Mouse (Mus musculus): Measurements from ENCODE around the gene Prkar2a.

The Prkar2a gene

GRCm38 (mm10) chr9:108752142-108752920 is 63.2 kb downstream of the Prkar2a start:
- DNase-seq (ENCODE audit: low read depth, low spot score), result peak; percentile 54

GRCm38 (mm10) chr9:108753326-108753725 is 64.2 kb downstream of the Prkar2a start:
- peak; percentile 92 for DNase-seq (ENCODE audit: low read depth, low spot score)

GRCm38 (mm10) chr9:108753976-108754375 is 64.9 kb downstream of the Prkar2a start:
- DNase-seq (ENCODE audit: low read depth, low spot score), result no peak

DNA sequence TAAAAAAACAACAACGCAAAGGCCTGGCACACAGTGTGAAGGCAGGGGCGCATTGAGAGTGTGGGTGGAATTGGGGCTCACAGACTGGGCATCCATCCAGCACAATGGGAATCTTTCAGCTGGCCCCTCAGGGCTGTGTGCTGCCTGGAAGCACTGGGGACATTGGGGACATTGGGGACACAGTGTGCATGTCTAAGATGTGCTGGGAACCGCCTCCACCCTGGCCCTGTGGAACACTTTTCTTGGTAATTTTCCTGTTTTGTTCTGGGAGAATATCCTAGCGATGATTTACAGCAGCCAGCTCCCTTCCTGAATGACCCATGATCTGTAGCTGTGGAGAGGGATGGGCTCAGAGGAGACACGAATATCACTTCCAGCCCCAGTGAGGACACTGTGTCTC is 65.3 kb downstream of the Prkar2a start:
- DNase-seq (ENCODE audit: low read depth, low spot score), result no peak

DNA sequence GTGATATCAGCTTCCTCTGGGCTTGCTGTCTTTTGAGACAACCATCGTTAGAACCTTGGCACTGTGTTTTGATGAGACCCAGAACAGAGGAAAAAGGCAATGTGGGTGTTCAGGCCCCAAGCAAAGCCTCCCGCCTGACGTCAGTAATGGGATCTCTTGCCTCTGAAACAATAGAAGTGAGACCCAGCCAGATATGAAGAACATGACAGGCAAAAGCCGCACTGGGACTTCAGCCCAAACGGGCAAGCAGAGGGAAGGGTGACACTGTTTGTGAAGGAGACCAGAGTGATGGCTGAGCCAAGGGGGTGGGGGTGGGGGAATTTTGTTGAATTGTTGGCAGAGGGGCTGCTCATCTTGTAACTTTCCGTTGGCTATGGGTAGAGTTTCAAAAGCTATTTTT is 68.3 kb downstream of the Prkar2a start:
- no peak for DNase-seq (ENCODE audit: low read depth, low spot score)

GRCm38 (mm10) chr9:108759121-108759520 is 70.0 kb downstream of the Prkar2a start:
- peak; percentile 51 for DNase-seq (ENCODE audit: low read depth, low spot score)

GRCm38 (mm10) chr9:108759805-108760204 is 70.7 kb downstream of the Prkar2a start:
- peak; percentile 96 for DNase-seq (ENCODE audit: low read depth, low spot score)

DNA sequence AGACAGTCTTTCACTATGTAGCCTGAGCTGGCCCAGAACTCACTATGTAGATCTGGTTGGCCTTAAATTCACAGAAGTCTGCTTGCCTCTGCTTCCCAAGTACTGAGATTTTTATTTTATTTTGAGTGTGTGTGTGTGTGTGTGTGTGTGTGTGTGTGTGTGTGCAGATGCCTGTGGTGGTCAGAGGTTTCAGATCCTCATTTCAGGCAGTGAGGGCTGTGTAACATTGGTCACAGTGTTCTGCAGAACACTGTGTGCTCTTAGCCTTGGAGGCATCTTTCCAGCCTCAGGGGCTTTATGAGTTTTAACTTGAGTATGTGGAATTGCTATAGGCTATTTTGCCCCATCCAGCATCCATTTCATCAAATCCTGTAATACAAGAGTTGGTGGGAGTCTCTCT is 72.4 kb downstream of the Prkar2a start:
- no peak for DNase-seq (ENCODE audit: low read depth, low spot score)

GRCm38 (mm10) chr9:108764971-108765370 is 75.9 kb downstream of the Prkar2a start:
- no peak for DNase-seq (ENCODE audit: low read depth, low spot score)

GRCm38 (mm10) chr9:108776614-108777013 is 87.5 kb downstream of the Prkar2a start:
- DNase-seq (ENCODE audit: low read depth, low spot score), result no peak

DNA sequence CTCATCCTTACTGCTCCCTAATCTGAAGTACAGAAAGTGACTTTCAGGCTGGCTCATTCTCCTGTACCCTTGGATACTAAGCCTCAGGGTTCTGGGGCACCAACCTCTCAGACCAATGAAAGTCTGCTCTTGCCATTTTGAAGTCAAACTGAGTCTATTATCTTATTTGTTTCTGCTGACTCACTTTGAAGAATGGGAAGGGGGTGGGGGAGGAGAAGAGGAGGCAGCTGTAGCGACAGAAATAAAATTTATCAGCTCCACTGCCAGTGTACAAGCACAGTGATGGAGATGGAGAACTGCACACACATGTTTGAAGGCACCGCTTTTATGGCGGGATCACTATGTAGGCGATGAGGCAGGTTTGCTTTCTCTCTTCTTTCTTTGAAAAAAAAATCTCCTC is 88.2 kb downstream of the Prkar2a start:
- no peak for DNase-seq (ENCODE audit: low read depth, low spot score)

DNA sequence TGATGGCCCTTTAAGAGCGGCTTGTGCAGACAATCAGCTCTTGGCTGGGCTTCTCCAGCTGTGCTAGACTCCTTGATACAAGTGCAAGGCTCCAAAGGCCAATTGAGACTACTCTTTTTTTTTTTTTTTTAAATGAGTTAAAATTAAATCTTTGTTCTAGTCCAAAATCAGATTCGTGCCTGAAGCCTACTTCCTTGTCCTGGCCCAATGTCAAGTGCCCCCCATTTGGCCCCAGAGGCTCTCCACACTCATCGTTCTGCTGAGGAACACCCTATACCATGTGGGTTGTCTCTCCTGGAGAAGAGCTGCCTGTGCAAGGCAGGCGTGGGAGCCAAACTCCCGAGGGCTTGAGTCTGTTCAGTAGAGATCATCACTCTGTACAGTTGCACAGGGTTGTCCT is 91.8 kb downstream of the Prkar2a start:
- no peak for DNase-seq (ENCODE audit: low read depth, low spot score)

DNA sequence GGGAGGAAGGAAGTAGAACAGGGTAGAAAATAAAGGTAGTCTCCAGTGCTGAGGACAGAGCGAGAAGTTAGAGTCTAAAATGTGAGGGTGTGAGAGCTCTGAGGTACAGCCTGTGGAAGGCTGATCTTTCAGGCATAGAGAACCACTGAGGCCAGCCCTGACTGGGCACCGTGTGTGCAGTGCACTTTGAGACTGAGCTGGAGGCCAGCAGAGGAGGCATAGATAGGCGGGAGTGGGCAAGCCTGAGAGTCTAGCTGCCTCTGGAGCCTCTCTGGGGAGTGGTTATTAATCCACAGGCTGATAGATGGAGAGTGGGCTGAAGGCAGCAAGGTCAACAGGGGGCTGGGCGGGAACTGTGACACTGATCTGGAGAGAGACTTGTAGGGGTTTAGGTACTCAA is 92.8 kb downstream of the Prkar2a start:
- no peak for DNase-seq (ENCODE audit: low read depth, low spot score)

DNA sequence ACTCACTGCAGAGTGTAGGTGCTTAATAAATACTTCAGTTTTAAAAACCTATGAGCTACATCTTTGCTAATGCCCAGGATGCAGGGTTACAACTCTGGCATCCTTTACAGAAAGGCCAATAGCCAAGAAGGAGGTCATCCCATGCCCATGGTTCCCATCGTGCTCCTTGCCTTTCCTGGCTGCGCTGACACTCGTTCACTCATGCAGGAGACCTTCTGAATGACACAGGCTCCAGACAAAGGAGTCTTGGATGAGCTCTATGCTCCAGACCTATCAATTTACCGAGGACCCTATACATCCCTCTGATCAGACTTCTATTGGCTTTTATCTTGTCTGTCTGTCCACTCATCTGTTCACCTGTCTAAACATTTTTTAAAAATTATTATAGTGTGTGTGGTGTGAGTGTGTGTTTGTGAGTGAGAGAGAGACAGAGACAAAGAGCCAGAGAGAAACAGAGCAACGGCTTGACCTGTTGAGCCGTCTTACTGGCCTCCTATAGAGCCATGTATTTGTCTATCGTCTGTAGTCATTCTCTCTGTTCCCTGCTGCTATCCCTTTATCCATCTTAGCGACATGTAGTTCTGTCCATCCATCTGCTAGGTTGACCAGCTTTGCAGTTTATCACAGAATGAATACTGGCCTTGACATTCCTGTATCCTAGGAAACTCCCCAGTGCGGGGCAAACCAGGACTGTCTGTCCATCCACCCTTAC is 93.9 kb downstream of the Prkar2a start:
- DNase-seq (ENCODE audit: low read depth, low spot score), result no peak

DNA sequence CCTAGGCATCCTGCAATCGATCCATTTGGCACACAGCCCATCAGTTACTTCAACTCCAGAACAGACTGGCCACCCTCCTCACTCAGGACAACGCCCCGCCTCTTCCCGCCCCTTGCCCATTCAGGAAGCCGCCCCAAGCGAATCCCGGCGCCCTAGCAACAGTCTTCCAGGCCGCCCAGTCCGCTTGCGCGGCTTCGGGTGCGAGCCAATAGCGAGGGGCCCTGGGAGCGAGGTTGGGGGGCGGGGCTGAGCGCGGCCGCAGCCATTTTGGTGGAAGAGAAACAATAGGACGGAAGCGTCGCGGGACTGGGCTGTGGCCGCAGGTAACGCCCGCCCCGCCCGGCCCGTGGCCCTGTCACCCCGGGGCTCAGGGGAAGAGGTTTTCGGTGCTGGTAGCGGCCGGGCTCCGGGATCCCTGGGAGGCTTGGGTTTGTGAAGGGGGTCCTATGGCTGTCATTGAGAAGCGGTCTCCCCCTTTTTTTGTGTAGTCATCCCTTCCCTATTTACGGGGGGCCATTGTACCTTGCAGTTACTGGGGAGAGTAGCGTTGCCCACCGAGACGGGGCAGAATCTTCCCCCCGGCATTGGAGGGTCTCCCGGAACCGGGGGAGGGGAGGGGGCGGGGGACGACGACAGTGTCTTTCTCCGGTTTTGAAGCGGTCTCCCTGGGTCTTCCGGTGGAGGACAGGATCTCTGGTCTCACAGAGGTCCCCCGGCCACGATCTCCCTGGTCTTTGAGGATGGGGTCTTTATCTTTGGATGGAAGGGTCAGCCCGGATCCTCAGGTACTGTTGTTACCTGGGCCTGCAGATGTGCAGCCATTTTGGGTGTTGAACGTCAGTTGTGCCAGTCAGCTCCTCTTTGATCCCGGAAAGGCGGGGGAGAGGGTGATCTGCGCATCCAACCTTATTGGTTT is 94.7 kb downstream of the Prkar2a start, which contains the start of gene Ip6k2:
Gene Ip6k2, plus strand, starts transcription at position 249 of the 916 bp plus-strand sequence.
- DNase-seq (ENCODE audit: low read depth, low spot score), result peak; percentile 96

- no peak for DNase-seq (ENCODE audit: low read depth, low spot score)
Observed at GRCm38 (mm10) chr9:108785416-108785815, 96.3 kb downstream of the Prkar2a start.

- DNase-seq (ENCODE audit: low read depth, low spot score), result no peak
Observed at GRCm38 (mm10) chr9:108786494-108786893, 97.4 kb downstream of the Prkar2a start.

- DNase-seq (ENCODE audit: low read depth, low spot score), result no peak
Observed at GRCm38 (mm10) chr9:108787080-108787479, 98.0 kb downstream of the Prkar2a start.

DNA sequence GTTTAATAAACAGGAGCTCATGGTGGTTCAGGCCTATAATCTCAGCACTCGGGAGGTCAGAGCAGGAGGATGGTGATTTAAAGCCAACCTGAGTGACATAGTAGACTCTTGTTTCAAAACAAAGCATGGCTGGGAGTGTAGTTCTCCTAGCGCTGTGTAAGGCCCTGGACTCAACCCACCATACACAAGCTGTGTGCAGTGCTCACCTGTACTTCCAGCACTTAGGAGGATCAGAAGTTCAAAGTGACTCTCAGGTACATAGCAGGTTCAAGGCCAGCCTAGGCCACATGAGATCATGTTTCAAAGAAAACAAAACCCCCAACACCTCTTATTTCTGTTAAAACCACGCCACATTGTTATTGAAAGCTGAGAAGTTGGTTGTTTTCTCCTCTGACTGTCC is 99.6 kb downstream of the Prkar2a start:
- no peak for DNase-seq (ENCODE audit: low read depth, low spot score)

GRCm38 (mm10) chr9:108792307-108792706 is 103.2 kb downstream of the Prkar2a start:
- DNase-seq (ENCODE audit: low read depth, low spot score), result no peak

GRCm38 (mm10) chr9:108792730-108793129 is 103.6 kb downstream of the Prkar2a start:
- DNase-seq (ENCODE audit: low read depth, low spot score), result no peak

DNA sequence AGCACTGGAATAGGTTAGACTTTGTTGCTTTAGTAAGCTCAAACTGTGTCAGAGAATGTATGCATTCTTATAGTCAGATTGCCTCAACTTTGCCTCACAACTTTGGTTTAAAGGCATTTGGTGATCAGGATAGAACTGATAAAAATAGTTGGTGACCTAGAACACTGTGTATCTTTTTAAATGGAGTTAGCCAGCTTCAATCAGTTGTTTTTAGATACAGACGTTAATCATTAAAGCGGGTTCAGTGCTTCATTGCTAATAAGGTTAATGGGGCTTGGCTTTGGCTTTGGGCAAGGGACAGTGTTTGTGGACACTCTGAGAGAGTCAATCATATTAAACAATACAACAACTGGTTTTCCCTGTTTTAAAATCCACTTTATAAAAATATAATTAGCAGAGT is 106.2 kb downstream of the Prkar2a start:
- no peak for DNase-seq (ENCODE audit: low read depth, low spot score)

Measured in ES-CJ7 (cell line).